Mouse (Mus musculus) small intestine, adult 2 months (tissue): Measurements from ENCODE around the gene Psmb9.

Source experiments
- CTCF ChIP-seq: fragments of 200-500 bp; IDR thresholded peaks from 2 replicates; pipeline ENCODE4 v1.5.1; 2012; ENCODE audit warnings: low read depth, mild to moderate bottlenecking, control low read depth, inconsistent platforms, low read length, moderate library complexity, mixed read lengths; ENCODE audit not compliant: insufficient replicate concordance, insufficient read length; ENCODE audit errors: extremely low read depth
- POLR2A ChIP-seq: fragments of 200-500 bp; IDR thresholded peaks from 2 replicates; pipeline ENCODE4 v1.6.1; 2012; ENCODE audit warnings: low read depth, mild to moderate bottlenecking, control low read depth, inconsistent platforms, low read length, moderate library complexity

GRCm38 (mm10) chr17:34217986-34218385 is 30.4 kb upstream of the Psmb9 start:
- TF ChIP-seq CTCF (no peak), POLR2A (no peak)
